Mouse (Mus musculus): ENCODE measurements at regions not wholly inside any gene's neighbourhood (a gene's known extent, or its start where the extent isn't known, plus 50 kb on each side); places are given as distances from the start of the nearest gene placed in this dataset.

DNA sequence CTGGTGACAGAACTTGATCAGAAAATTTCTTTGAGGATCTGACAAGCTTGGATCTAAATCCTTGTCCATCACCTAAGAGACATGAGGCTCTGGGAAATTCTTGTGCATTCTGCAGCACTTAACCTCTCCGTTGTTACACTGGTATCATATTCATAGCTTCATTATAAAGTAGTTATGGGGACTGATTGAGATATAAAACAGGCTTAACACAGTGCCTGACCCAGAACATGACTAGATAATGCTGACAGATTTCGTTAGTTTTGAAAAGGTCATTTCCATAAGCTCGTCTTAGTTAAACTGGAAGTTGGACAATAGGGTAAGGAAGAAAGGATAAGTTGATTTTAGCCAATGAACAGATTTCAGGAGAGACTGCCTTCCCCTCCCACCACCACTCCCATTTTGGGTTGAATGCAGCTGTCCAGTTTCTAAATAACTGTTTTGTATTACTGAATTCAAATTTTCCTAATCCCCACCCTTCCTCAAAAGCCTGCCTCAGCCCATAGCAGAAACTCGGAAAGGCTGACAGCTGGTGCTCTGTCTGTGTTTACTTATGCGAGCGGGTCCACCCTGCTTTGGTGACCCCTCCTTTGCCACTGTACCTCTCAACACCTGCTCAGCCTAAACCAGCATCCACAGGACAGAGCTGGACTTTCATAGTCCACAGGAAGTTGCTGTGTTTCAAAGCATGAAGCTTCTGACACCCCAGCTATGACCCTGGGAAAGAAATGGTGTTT lies 340.8 kb downstream of the Pax1 start:
- DNase-seq: no peak

DNA sequence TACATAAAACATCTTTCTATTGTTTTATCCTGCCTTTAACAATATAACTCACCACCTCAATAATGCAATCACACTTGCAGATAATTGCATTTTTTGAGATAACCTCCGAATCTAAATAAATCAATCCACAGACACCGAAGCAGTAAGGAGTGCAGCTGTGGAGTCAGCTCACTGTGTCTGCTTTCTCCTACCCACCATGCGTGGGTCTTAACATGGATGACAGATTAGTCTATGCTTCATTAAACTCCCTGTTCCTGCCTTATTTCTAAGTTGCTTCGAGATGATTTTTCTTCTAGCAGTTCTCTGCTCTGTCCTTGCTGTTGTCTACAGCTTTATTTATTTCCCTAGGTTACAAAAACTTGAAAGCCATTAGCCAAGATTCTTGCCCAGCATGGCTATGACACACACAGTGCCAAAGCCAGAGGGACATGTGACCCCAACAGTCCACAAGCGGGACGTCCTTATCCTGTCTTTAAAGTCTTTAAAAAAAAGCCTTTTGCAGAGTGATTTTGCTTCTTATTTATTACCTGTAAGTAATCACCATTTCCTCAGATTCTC lies 337.9 kb downstream of the Pax1 start:
- peak in 1 of 2 experiments; percentile 15 for DNase-seq

DNA sequence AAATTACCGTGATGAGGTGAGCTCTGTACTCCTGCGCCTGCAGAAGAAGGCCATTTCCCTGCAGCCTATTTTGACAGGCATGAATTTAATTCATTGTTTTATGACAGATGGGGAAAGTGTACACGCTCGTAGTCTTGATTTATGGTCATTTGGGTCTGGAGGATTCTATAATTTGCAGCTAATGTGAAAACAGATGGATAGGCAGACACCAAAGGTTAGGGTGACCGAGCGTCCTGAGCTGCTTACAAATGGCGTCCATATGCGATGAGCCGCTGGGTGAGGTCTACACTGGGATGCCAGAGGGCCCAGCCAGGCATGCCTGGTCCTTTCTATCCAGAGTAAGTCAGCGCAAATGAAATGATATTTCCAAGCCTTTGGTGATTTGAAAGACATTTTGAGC lies 330.2 kb downstream of the Pax1 start:
- DNase-seq: no peak

DNA sequence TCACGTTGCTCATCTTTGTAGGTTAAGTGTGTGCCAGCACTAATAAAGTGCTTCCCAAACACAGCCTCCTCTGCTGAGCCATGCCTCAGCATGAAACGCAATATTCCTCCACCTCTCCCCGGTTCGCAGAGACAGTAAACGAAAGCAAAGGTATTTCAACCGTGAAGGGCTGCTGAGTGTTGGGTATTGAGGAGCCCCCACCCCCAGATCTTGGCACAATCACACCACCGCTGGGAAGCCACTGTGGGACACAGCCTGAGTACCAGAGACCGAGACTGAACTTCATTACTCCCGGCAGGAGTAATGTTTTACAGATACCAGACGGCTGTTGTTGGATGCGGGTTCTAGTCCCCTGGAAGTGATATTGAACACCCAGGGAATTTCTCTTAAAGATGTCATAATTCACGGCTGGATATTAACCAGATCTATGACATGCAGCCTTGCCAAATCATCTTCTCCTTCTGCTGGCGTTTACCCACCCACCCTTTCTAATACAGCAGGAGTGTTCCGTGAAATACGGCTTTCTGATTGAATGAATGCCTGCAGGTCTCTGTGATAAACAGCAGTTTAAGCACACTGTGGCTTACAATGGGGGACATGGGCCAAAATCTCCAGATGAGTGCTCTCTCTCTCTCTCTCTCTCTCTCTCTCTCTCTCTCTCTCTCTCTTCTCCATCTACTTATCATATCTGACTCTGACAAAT lies 328.9 kb downstream of the Pax1 start:
- no peak for DNase-seq

DNA sequence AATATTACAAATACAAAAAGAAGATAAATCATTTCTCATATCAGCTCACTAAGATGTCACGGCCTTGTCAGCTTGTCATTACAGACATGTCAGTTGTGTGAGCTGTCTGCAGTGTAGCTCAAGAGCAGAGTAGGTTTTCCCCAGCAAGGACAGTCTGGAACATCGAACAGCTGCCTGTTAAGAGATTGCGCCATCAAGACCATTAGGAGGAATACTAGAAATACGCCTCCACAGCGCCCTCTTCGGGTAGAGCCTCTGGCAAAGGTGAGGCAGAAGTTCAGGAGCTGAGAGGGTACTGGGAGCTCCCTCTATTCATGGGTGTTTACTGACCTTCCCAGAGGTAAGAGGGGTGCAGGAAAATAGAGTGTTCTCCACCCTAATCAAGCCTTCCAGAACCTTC lies 327.0 kb downstream of the Pax1 start:
- DNase-seq: peak; percentile 61 to 63

DNA sequence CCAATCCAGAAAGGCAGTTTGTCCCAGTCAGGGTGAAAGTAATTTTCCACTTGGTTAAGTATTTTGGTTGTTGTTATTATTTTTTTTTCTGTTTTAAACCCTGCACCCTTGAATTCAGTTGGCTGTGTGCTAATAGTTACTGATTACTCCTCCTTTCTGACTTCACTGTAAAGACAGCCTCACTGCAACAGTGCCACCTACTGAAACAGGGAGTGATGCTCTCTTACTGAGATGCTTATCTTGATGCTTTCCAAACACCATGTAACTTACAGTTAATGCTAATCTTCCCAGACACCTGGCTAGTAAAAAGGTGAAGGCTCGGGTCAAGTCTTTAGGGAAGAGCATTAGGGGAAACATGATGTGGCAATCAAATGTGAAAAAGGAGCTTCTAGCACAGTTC lies 294.9 kb downstream of the Pax1 start:
- DNase-seq: peak; percentile 6 to 10

DNA sequence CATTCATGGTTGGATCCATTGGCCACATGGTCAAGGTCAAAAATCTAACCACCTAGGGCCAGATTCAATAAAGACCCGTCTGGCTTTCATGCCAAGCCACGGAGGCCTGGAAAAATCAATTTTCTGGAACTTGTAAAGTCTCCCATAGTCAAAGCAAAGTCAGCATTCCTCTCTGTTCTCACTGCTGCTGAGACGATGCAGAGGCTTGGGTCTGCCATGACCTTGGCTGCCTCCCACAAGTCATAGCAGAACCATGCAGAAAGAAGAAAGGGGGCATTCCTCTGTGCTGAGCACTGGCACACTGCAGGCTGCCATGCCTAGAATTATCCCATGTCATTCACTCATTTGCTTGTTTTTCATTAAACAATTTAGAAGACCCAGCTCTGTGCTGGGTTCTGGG lies 288.5 kb downstream of the Pax1 start:
- DNase-seq: no peak

DNA sequence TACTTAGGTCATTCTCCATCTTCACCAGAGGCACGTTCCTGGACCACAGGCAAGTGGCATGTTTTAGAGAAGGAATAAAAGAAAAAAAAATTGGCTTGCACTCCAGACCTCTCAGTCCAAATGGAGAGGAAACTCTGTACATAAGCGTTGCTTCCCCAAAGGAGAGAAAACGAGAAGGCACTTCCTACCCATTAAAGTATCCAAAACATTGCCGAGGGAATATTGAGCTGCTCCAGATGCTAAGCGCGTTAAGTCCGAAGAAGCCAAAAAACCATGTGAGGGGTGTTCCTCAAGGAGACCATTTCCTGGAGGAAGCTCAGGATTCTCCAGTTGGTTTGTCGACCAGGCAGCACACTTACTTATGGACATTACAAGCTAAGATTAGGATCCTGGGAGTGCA lies 286.2 kb downstream of the Pax1 start:
- no peak for DNase-seq

DNA sequence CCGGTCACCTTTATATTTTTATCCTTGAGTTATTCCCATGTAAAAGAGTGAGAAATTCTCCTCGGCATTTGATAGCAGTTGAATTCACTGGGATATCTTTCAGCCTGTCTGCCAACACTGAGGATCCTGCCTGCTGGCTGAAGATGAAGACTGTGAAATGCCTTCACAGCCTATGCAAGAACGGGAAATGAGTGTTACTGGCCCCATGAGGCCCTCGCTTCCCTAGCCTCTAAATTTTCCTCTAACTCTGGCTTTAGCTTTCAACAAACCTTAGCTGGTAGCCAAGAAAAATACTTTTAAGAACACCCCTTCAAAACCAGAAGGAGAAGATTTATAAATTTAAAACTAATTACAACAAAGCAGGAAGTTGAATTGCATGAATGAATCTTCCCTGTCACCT lies 285.8 kb downstream of the Pax1 start:
- DNase-seq: no peak

DNA sequence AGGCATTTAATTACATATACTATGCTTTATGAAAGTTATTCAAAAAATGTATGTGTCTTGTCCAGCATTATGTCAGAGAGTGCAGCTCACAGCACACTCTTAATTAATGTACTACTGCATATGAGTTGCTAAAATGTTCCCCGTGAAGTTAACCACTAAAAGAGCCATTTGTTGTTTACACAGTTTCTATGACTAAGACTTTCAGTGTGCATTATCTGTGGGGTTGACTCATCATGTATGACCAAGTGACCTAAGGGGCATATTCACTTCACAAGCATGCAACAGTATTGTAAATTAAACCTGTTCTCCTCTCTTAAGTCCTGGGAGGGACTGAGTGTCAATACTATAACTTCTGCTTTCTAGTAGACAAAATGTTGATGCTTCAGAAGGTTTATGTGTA lies 276.2 kb downstream of the Pax1 start:
- DNase-seq: no peak

DNA sequence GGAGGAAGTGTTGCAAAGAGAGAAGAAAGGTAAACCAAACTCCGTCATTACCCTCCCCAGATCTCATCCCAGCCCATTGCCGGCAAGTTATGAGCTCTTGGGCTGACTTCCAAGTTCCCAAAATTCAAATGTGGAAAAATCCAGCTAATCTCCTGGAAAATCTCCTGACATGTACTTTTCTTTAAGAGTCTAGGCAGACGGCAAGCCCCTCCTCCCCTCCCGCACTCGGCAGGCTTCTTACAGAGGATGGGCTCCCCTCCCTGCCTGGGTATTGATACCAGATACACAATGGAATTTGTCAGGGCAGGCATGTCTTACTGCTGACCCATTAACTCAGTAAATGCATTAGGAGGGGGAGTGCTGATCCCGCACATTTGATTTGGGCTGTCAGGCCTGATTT lies 271.0 kb downstream of the Pax1 start:
- no peak for DNase-seq

DNA sequence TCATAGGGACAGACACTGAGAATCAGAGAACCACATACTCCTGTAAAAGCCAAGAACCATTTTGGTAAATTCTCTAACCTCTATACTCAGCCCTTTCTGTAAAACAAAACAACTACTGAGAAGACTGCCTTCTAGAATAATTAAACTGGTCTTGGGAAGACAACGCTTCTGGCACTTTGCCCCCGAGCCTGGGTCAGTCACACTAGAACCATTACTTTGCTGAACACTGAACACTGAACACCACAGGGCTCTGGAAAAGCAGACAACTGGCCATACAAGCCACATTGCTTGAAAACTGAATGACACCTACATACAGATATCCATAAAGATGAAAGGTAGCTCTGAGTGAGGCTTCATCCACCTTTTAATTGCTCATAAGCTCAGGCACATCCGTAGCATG lies 268.0 kb downstream of the Pax1 start:
- no peak for DNase-seq

DNA sequence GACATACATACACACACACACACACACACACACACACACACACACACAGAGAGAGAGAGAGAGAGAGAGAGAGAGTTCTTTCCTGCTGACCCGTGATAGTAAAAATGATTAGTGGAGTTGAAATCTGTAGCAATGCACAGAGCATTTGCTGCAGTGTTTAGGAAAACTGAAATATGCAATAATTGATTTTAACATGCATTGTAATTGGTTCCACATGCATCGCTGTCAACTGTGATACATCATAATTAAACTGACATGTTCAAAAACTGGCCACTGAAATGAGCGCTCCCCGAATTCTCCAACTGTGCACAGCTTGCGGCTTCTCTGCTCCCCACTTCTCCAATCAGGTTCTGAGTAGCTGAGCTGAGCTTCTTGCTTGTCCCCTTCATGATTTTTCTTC lies 265.4 kb downstream of the Pax1 start:
- no peak for DNase-seq

DNA sequence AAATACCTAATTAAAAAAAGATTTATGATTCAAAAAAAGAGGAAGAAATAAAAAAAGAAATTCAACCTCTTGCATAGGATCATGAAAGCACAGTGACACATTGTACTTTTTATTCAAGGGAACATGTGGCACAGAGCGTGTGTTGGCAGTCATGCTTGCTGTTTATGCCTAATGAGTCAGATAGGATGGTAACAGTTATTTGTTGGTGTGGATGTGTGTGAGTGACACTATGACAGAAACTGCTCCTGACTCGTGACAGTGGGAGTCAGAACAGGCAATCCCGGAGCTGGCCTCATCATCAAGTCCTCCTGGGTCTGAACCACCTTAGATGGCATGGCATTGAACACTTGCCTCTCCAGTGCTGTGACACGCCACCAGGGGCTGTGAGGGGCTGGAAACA lies 261.4 kb downstream of the Pax1 start:
- DNase-seq: no peak

DNA sequence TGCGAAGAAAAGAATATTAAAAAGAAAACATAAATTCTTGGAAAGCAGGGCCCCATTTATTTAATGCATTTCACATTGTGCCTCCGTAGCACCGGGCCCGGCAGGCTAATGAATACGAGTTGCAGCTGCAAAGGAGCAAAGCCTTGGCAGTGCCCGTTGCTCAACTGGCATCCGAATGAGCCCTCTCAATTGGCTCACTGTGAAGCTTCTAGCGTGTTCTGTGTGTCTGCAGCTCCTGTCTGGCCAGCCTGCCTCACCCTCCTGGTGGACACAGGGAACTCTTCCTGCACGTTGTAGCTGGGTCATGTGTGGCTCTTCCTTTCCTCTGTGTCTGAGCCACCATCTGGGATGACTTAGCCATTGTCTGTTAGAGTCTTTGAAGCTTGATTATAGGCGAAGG lies 256.1 kb downstream of the Pax1 start:
- DNase-seq: no peak

DNA sequence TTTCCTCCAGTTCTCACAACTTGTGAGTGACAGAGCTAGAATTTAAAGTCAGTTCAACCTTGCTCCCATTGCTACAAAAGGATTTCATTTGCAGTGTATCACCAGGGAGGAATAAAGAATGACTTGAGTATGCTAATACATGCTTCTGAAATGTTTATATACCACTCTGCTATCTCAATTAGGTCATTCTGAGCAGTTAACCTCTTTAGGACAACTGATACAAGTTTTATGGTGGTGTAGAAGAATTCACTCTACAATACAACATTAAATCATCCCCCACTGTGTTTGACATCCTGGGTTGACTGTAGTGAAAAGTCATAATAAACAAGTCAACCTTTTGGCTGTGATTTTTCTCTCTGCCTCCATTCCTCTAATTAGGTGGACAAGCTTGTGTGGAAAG lies 248.6 kb downstream of the Pax1 start:
- no peak for DNase-seq

DNA sequence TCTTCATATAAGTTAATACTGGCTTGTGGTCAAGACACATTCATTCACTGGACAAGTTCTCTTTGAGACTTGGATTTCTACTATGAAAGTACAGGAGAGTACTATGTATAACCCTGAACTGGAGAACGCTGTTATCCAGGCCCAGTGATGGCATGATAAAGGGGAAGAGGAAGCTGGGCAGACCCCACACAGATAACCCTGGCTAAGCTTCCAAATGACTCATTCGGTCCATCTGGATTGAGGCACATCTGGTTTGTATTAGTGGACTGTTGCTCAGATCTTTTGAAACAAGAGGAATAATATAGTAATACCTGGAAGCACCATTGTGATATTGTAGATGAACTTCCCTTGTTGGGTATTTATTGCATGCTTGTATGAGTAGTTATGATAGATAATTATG lies 239.9 kb downstream of the Pax1 start:
- no peak for DNase-seq

DNA sequence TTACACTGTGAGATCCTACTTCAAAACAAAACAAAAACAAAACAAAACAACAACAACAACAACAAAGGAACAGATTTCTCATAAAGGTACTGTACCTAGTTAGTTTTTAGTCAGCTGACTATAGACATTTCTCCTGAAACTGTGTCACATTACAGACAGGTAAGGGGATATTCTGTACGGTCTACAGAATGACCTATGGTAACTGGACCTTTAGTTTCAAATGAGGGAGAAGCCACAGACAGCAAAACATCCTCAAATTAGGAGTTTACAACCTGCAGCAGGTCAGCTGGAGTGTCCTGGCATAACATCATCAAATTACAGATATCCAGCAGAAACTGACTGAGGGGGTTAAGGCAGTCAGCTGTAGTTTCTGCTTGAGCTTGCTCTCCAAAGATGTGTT lies 210.7 kb downstream of the Pax1 start:
- DNase-seq: no peak

DNA sequence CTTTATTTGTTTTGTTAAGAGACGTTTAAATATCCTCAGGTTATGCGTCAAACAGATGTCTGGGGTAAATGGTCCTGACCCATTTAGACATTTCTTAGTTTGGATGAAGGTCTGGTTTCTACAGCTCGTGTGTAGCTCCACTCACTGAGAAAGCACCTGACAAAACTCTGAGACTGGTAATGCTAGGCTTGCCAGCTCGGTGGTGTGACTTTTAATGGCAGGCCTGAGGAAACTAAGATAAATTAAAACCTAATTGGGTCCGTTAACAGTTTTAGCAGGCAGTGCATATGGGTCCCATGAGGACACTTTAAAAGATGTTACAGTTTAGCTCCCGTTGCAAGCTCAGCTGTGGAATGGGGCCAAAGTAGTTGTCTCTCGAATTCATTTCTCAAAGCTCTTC lies 199.5 kb downstream of the Pax1 start:
- DNase-seq: no peak

DNA sequence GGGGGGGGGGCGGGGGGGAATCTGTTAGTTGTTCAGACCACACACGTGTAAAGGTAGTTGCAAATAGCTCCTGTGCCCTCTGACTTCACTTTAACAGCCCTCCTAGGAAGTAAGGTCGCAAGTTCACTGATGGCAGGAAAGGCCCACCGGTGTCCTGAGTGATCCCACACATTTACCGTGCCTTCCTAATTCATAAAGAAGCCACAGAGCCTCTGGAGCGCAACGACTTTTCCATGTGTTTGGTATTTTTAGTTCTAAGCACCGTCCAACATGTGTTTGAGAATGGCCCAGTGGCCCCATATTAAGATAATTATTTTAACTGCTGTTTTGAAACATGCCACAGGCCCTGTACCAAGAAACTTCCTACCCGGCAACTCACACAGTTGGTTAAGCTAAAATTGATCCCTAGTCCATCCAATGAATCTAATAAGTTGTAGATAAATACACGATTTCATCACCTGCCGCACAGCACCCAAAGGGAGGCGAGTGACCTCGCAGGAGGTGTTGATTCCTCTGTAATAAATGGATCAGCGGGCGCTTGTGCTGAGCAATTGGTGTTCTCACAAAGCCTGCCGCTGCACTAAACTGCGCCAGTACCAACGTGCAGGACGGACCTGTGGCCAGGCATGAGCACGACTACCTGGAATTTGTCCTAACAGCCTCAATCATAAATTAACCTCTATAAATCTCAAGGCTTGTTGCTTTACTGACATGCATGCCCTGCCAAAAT lies 198.9 kb downstream of the Pax1 start:
- no peak for DNase-seq

DNA sequence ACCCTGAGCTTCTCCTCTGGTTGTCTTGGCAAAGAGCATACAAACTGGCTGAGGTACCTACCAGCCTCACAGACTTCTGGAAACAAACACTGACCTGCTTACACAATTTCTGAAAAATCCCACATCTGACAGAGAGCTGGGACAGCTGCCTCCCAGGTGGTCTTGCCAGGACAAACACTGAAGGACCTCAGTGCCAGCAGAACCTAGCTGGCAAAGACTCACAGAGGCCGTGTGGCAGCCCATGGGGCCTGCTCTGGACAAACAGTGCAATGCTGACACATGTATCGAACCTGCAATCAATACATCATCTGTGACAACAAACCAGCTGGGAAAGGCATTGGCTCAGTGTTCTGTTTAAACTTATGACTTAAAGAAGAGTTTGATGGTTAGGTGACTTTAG lies 167.4 kb downstream of the Pax1 start:
- peak in 1 of 2 experiments; percentile 15 for DNase-seq

DNA sequence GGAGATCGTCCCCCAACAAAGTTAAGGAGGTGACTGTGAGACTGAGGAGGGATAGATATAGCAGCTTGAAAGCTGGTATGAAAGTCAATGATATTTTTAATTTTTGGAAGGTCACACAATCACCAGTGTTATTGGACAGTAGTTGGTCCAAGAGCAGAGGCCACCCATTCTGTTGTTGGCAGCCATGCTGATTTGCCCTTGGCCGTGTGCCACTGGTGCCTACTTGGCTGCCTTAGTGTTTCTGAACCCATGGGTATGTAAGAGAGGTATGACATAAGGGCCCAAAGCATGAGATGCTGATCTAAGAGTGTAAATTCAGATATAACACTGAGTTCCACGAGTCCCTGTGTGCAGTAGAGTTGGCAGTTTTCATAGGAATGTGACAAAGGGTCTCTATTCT lies 153.7 kb downstream of the Pax1 start:
- DNase-seq: peak; percentile 20 to 26

DNA sequence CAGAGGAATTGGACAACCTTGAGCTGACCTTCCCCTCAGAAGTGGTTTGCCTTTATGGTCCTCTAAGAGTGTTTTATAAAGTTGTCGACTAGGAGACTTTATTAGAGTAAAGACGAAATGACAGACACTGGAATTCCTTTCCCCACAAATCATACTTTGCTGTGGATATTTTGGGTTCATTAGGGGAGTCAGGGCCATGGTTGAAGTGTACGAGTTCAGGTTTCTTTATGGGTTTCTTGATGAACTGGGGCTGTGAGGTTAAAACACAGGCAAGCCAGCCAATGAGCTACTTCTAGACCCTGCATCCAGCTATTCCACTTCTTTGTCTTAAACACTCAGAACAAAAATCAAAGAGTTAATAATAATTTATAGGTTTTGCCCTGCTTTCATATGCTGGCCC lies 153.0 kb downstream of the Pax1 start:
- DNase-seq: no peak
